Mouse (Mus musculus): ENCODE measurements around the gene Il23a. TPM values are rescaled to one million over a fixed set of nuclear protein-coding genes. Genes with fewer than 3 reads are reported as not detected.

The Il23a gene
- polyA plus RNA-seq, 1 experiment from 2014 or later = 0.15 TPM

GRCm38 (mm10) chr10:128258953-128259352 is 39.6 kb downstream of the Il23a start:
- WGBS = 81% methylated on average over 4 of the region's 4 CpGs

GRCm38 (mm10) chr10:128256328-128256727 is 42.2 kb downstream of the Il23a start:
- Histone ChIP-seq H3K4me3 (ENCODE audit: low read length) (no peak overlapping the region), H3K27me3 (ENCODE audit: insufficient read depth, low read length) (no peaks in the 10 kb centered on the region), H3K9ac (replicated peaks; ENCODE audit: low read length) (no peak overlapping the region), H3K9me3 (ENCODE audit: low read length) (no peaks in the 10 kb centered on the region), H3K4me1 (ENCODE audit: insufficient read depth, low read length) (no peaks in the 10 kb centered on the region), H3K4me2 (replicated peaks; ENCODE audit: low read depth, low read length) (no peak overlapping the region), H3K36me3 (ENCODE audit: insufficient read depth, low read length) (peaks cover 19% of the 10 kb centered on the region), H3K27ac (ENCODE audit: low read length) (no peak overlapping the region)
- WGBS = 74% methylated on average over 8 of the region's 8 CpGs
- ATAC-seq (ENCODE audit: low FRiP score, low TSS enrichment) = no peak

More at GRCm38 (mm10) chr10:128258953-128259352, 39.6 kb downstream of the Il23a start:
- Histone ChIP-seq H3K27me3 (ENCODE audit: insufficient read depth, low read length) (no peaks in the 10 kb centered on the region), H3K4me2 (replicated peaks; ENCODE audit: low read depth, low read length) (no peak overlapping the region), H3K4me3 (ENCODE audit: low read length) (no peak overlapping the region), H3K9ac (replicated peaks; ENCODE audit: low read length) (no peak overlapping the region), H3K27ac (ENCODE audit: low read length) (no peak overlapping the region), H3K9me3 (ENCODE audit: low read length) (no peaks in the 10 kb centered on the region), H3K4me1 (ENCODE audit: insufficient read depth, low read length) (no peaks in the 10 kb centered on the region), H3K36me3 (ENCODE audit: insufficient read depth, low read length) (0 out of 2 replicates have a peak, but pooled peaks cover 3% of the 10 kb centered on the region)
- ATAC-seq (ENCODE audit: low FRiP score, low TSS enrichment) = no peak

- no peak overlapping the region for H3K4me2 ChIP-seq (replicated peaks; ENCODE audit: low read depth, low read length)
- H3K9ac ChIP-seq (replicated peaks; ENCODE audit: low read length) = no peak overlapping the region
- H3K4me3 ChIP-seq (ENCODE audit: low read length) = no peak overlapping the region
- WGBS = 88% methylated on average over 8 of the region's 8 CpGs
- H3K9me3 ChIP-seq (ENCODE audit: low read length) = no peaks in the 10 kb centered on the region
- no peaks in the 10 kb centered on the region for H3K27me3 ChIP-seq (ENCODE audit: insufficient read depth, low read length)
- H3K4me1 ChIP-seq (ENCODE audit: insufficient read depth, low read length) = no peaks in the 10 kb centered on the region
- H3K36me3 ChIP-seq (ENCODE audit: insufficient read depth, low read length) = peaks cover 23% of the 10 kb centered on the region
- no peak overlapping the region for H3K27ac ChIP-seq (ENCODE audit: low read length)
- no peak for ATAC-seq (ENCODE audit: low FRiP score, low TSS enrichment)
Observed at GRCm38 (mm10) chr10:128255925-128256324, 42.6 kb downstream of the Il23a start.

- Histone ChIP-seq H3K9me3 (ENCODE audit: low read length) (no peaks in the 10 kb centered on the region), H3K4me1 (ENCODE audit: insufficient read depth, low read length) (no peaks in the 10 kb centered on the region), H3K4me3 (ENCODE audit: low read length) (no peak within 1 kb of the TSS), H3K27me3 (ENCODE audit: insufficient read depth, low read length) (no peaks in the 10 kb centered on the region), H3K9ac (replicated peaks; ENCODE audit: low read length) (no peak within 1 kb of the TSS), H3K4me2 (replicated peaks; ENCODE audit: low read depth, low read length) (no peak within 1 kb of the TSS), H3K27ac (ENCODE audit: low read length) (no peak within 1 kb of the TSS), H3K36me3 (ENCODE audit: insufficient read depth, low read length) (peaks cover 44% of the 10 kb centered on the region)
- WGBS = 82% methylated on average over 4 of the region's 4 CpGs
- ATAC-seq (ENCODE audit: low FRiP score, low TSS enrichment) = no peak
Observed at GRCm38 (mm10) chr10:128253677-128254255, 44.8 kb downstream of the Il23a start, which contains the start of gene Apon. Gene Apon (plus strand): TSS chr10:128254096.

GRCm38 (mm10) chr10:128250565-128250964 is 48.0 kb downstream of the Il23a start:
- Histone ChIP-seq H3K27me3 (ENCODE audit: insufficient read depth, low read length) (no peaks in the 10 kb centered on the region), H3K4me3 (ENCODE audit: low read length) (no peak overlapping the region), H3K27ac (ENCODE audit: low read length) (no peak overlapping the region), H3K9me3 (ENCODE audit: low read length) (no peaks in the 10 kb centered on the region), H3K4me1 (ENCODE audit: insufficient read depth, low read length) (no peaks in the 10 kb centered on the region), H3K36me3 (ENCODE audit: insufficient read depth, low read length) (peaks cover 65% of the 10 kb centered on the region), H3K4me2 (replicated peaks; ENCODE audit: low read depth, low read length) (no peak overlapping the region), H3K9ac (replicated peaks; ENCODE audit: low read length) (no peak overlapping the region)
- WGBS = 96% methylated on average over 13 of the region's 13 CpGs
- ATAC-seq (ENCODE audit: low FRiP score, low TSS enrichment) = no peak

- peak overlapping the region; percentile 74 for H3K27ac ChIP-seq (ENCODE audit: low read length)
- peak overlapping the region; percentile 21 for H3K4me3 ChIP-seq (ENCODE audit: low read length)
- no peaks in the 10 kb centered on the region for H3K27me3 ChIP-seq (ENCODE audit: insufficient read depth, low read length)
- no peak overlapping the region for H3K9ac ChIP-seq (replicated peaks; ENCODE audit: low read length)
- WGBS = 78% methylated on average over 17 of the region's 17 CpGs
- ATAC-seq (ENCODE audit: low FRiP score, low TSS enrichment) = 0 out of 2 replicates have a peak, but pooled peaks have one; percentile 19
- H3K4me1 ChIP-seq (ENCODE audit: insufficient read depth, low read length) = no peaks in the 10 kb centered on the region
- H3K36me3 ChIP-seq (ENCODE audit: insufficient read depth, low read length) = peaks cover 79% of the 10 kb centered on the region
- peak overlapping the region; percentile 27 for H3K4me2 ChIP-seq (replicated peaks; ENCODE audit: low read depth, low read length)
- H3K9me3 ChIP-seq (ENCODE audit: low read length) = no peaks in the 10 kb centered on the region
Observed at GRCm38 (mm10) chr10:128247020-128247732, 51.4 kb downstream of the Il23a start.

Other genes starting within 250 kb of the Il23a start
- gene Ptges3, start 239.8 kb downstream of the Il23a start, polyA plus RNA-seq (2015; fragmentation: Nextera tagmentation; extraction: Ambion mirVana) = 409 and 441 TPM in 2 replicates
- gene Atp5b, start 215.5 kb downstream of the Il23a start, polyA plus RNA-seq (2015; fragmentation: Nextera tagmentation; extraction: Ambion mirVana) = 3,411 and 3,412 TPM in 2 replicates
- 10.9 and 14.3 TPM in 2 replicates for gene Baz2a, start 207.2 kb downstream of the Il23a start, polyA plus RNA-seq (2015; fragmentation: Nextera tagmentation; extraction: Ambion mirVana)
- gene Rbms2, start 118.5 kb downstream of the Il23a start, polyA plus RNA-seq (2015; fragmentation: Nextera tagmentation; extraction: Ambion mirVana) = 39.8 and 43.6 TPM in 2 replicates
- 1.1 and 1.3 TPM in 2 replicates for gene Gls2, start 104.3 kb downstream of the Il23a start, polyA plus RNA-seq (2015; fragmentation: Nextera tagmentation; extraction: Ambion mirVana)
- gene Spryd4, start 86.9 kb downstream of the Il23a start, polyA plus RNA-seq (2015; fragmentation: Nextera tagmentation; extraction: Ambion mirVana) = 34.2 and 38.6 TPM in 2 replicates
- gene Mip, start 72.9 kb downstream of the Il23a start, polyA plus RNA-seq (2015; fragmentation: Nextera tagmentation; extraction: Ambion mirVana) = not detected in 2 replicates
- 64.5 and 68.2 TPM in 2 replicates for gene Timeless, start 66.7 kb downstream of the Il23a start, polyA plus RNA-seq (2015; fragmentation: Nextera tagmentation; extraction: Ambion mirVana)
- 0.39 and 0.66 TPM in 2 replicates for gene Apon, start 44.7 kb downstream of the Il23a start, polyA plus RNA-seq (2015; fragmentation: Nextera tagmentation; extraction: Ambion mirVana)
- 0.62 and 0.69 TPM in 2 replicates for gene Apof, start 30.1 kb downstream of the Il23a start, polyA plus RNA-seq (2015; fragmentation: Nextera tagmentation; extraction: Ambion mirVana)
- gene Stat2, start 28.2 kb downstream of the Il23a start, polyA plus RNA-seq (2015; fragmentation: Nextera tagmentation; extraction: Ambion mirVana) = 12.9 and 14.9 TPM in 2 replicates
- gene Pan2, start 4.6 kb upstream of the Il23a start, polyA plus RNA-seq (2015; fragmentation: Nextera tagmentation; extraction: Ambion mirVana) = 42.0 and 45.0 TPM in 2 replicates
- 343 and 370 TPM in 2 replicates for gene Cnpy2, start 23.7 kb upstream of the Il23a start, polyA plus RNA-seq (2015; fragmentation: Nextera tagmentation; extraction: Ambion mirVana)
- 238 and 244 TPM in 2 replicates for gene Cs, start 39.0 kb upstream of the Il23a start, polyA plus RNA-seq (2015; fragmentation: Nextera tagmentation; extraction: Ambion mirVana)
- 4.1 and 10.9 TPM in 2 replicates for gene Coq10a, start 70.2 kb upstream of the Il23a start, polyA plus RNA-seq (2015; fragmentation: Nextera tagmentation; extraction: Ambion mirVana)
- 11.9 and 12.8 TPM in 2 replicates for gene Ankrd52, start 78.4 kb upstream of the Il23a start, polyA plus RNA-seq (2015; fragmentation: Nextera tagmentation; extraction: Ambion mirVana)
- gene Slc39a5, start 102.5 kb upstream of the Il23a start, polyA plus RNA-seq (2015; fragmentation: Nextera tagmentation; extraction: Ambion mirVana) = 69.0 and 75.1 TPM in 2 replicates
- 81.7 and 94.8 TPM in 2 replicates for gene Nabp2, start 112.7 kb upstream of the Il23a start, polyA plus RNA-seq (2015; fragmentation: Nextera tagmentation; extraction: Ambion mirVana)
- 52.5 and 52.6 TPM in 2 replicates for gene Rnf41, start 112.9 kb upstream of the Il23a start, polyA plus RNA-seq (2015; fragmentation: Nextera tagmentation; extraction: Ambion mirVana)
- gene Smarcc2, start 160.5 kb upstream of the Il23a start, polyA plus RNA-seq (2015; fragmentation: Nextera tagmentation; extraction: Ambion mirVana) = 64.5 and 75.9 TPM in 2 replicates
- gene Myl6, start 195.4 kb upstream of the Il23a start, polyA plus RNA-seq (2015; fragmentation: Nextera tagmentation; extraction: Ambion mirVana) = 1,255 and 1,413 TPM in 2 replicates
- gene Myl6b, start 199.9 kb upstream of the Il23a start, polyA plus RNA-seq (2015; fragmentation: Nextera tagmentation; extraction: Ambion mirVana) = 4.2 and 5.7 TPM in 2 replicates
- gene Esyt1, start 227.1 kb upstream of the Il23a start, polyA plus RNA-seq (2015; fragmentation: Nextera tagmentation; extraction: Ambion mirVana) = 23.2 and 24.2 TPM in 2 replicates
- gene Zc3h10, start 249.0 kb upstream of the Il23a start, polyA plus RNA-seq (2015; fragmentation: Nextera tagmentation; extraction: Ambion mirVana) = 16.2 and 16.6 TPM in 2 replicates